Mouse (Mus musculus): ENCODE results near the gene Kifc1. TPM values are rescaled to one million over a fixed set of nuclear protein-coding genes. Genes with fewer than 3 reads are reported as not detected.
A peak's percentile ranks its signal among the peaks of the same experiment; 100 is the strongest.

Kifc1 gene
- total and polyA plus RNA-seq, 2 experiments: 0.18 to 0.20 TPM

- H3K9ac ChIP-seq (ENCODE audit: low read depth, low read length): no peak overlapping the region
- 55% methylated on average over 21 of the region's 21 CpGs for WGBS
- H3K36me3 ChIP-seq (ENCODE audit: control insufficient read depth, insufficient read depth, low read length): 0 out of 2 replicates have a peak, but pooled peaks cover 2% of the 10 kb centered on the region
- H3K4me1 ChIP-seq (ENCODE audit: control insufficient read depth, insufficient read depth, low read length): peaks cover 3% of the 10 kb centered on the region
- no peak for DNase-seq (ENCODE audit: extremely low read depth, low read depth, low spot score)
- H3K79me2 ChIP-seq (ENCODE audit: control insufficient read depth, insufficient read depth, low read length): peaks cover 11% of the 10 kb centered on the region; the same call in 1 of the 2 replicates
- H3K27me3 ChIP-seq (ENCODE audit: control insufficient read depth, insufficient read depth, low read length): no peaks in the 10 kb centered on the region
- no peak overlapping the region for H3K27ac ChIP-seq (replicated peaks; ENCODE audit: insufficient read depth, low read depth, low read length)
- TF ChIP-seq CTCF (IDR thresholded peaks at IDR 0.05; ENCODE audit: low read depth, low read length): no peak
- TF ChIP-seq POLR2A (IDR thresholded peaks at IDR 0.05; ENCODE audit: extremely low read depth, insufficient read depth, low read length): no peak
- peak overlapping the region; percentile 68 for H3K4me3 ChIP-seq (ENCODE audit: insufficient read depth, low read depth, low read length)
These were observed 37.9 kb upstream of the Kifc1 start for GRCm38 (mm10) chr17:33928251-33928947.

GRCm38 (mm10) chr17:33926207-33926932 lies 35.9 kb upstream of the Kifc1 start:
- H3K4me1 ChIP-seq (ENCODE audit: control insufficient read depth, insufficient read depth, low read length): no peaks in the 10 kb centered on the region; the same call in 1 of the 2 replicates
- 0 out of 2 replicates have a peak, but pooled peaks cover 2% of the 10 kb centered on the region for H3K36me3 ChIP-seq (ENCODE audit: control insufficient read depth, insufficient read depth, low read length)
- H3K27me3 ChIP-seq (ENCODE audit: control insufficient read depth, insufficient read depth, low read length): no peaks in the 10 kb centered on the region
- peak; percentile 48 for TF ChIP-seq CTCF (IDR thresholded peaks at IDR 0.05; ENCODE audit: low read depth, low read length)
- no peak for TF ChIP-seq POLR2A (IDR thresholded peaks at IDR 0.05; ENCODE audit: extremely low read depth, insufficient read depth, low read length)
- H3K9ac ChIP-seq (ENCODE audit: low read depth, low read length): no peak overlapping the region
- no peak overlapping the region for H3K27ac ChIP-seq (replicated peaks; ENCODE audit: insufficient read depth, low read depth, low read length)
- 88% methylated on average over 17 of the region's 17 CpGs for WGBS
- H3K79me2 ChIP-seq (ENCODE audit: control insufficient read depth, insufficient read depth, low read length): peaks cover 11% of the 10 kb centered on the region; the same call in 1 of the 2 replicates
- DNase-seq (ENCODE audit: extremely low read depth, low read depth, low spot score): no peak
- H3K4me3 ChIP-seq (ENCODE audit: insufficient read depth, low read depth, low read length): no peak overlapping the region

GRCm38 (mm10) chr17:33925406-33926116 lies 35.1 kb upstream of the Kifc1 start:
- Histone ChIP-seq H3K79me2 (ENCODE audit: control insufficient read depth, insufficient read depth, low read length) (peaks cover 11% of the 10 kb centered on the region; the same call in 1 of the 2 replicates), H3K27ac (replicated peaks; ENCODE audit: insufficient read depth, low read depth, low read length) (no peak overlapping the region), H3K4me1 (ENCODE audit: control insufficient read depth, insufficient read depth, low read length) (no peaks in the 10 kb centered on the region; the same call in none of the 2 replicates), H3K4me3 (ENCODE audit: insufficient read depth, low read depth, low read length) (no peak overlapping the region), H3K27me3 (ENCODE audit: control insufficient read depth, insufficient read depth, low read length) (no peaks in the 10 kb centered on the region), H3K36me3 (ENCODE audit: control insufficient read depth, insufficient read depth, low read length) (0 out of 2 replicates have a peak, but pooled peaks cover 2% of the 10 kb centered on the region), H3K9ac (ENCODE audit: low read depth, low read length) (no peak overlapping the region)
- TF ChIP-seq CTCF (IDR thresholded peaks at IDR 0.05; ENCODE audit: low read depth, low read length) (0 out of 2 replicates have a peak, but pooled peaks have one; percentile 8), POLR2A (IDR thresholded peaks at IDR 0.05; ENCODE audit: extremely low read depth, insufficient read depth, low read length) (no peak)
- 93% methylated on average over 21 of the region's 21 CpGs for WGBS
- no peak for DNase-seq (ENCODE audit: extremely low read depth, low read depth, low spot score)

- H3K27ac ChIP-seq (replicated peaks; ENCODE audit: insufficient read depth, low read depth, low read length): no peak overlapping the region
- no peak overlapping the region for H3K9ac ChIP-seq (ENCODE audit: low read depth, low read length)
- DNase-seq (ENCODE audit: extremely low read depth, low read depth, low spot score): no peak
- 0 out of 2 replicates have a peak, but pooled peaks cover 2% of the 10 kb centered on the region for H3K36me3 ChIP-seq (ENCODE audit: control insufficient read depth, insufficient read depth, low read length)
- peaks cover 11% of the 10 kb centered on the region; the same call in 1 of the 2 replicates for H3K79me2 ChIP-seq (ENCODE audit: control insufficient read depth, insufficient read depth, low read length)
- H3K4me3 ChIP-seq (ENCODE audit: insufficient read depth, low read depth, low read length): no peak overlapping the region
- no peak for TF ChIP-seq POLR2A (IDR thresholded peaks at IDR 0.05; ENCODE audit: extremely low read depth, insufficient read depth, low read length)
- peak; percentile 59 for TF ChIP-seq CTCF (IDR thresholded peaks at IDR 0.05; ENCODE audit: low read depth, low read length)
- WGBS: 93% methylated on average over 10 of the region's 10 CpGs
- no peaks in the 10 kb centered on the region for H3K27me3 ChIP-seq (ENCODE audit: control insufficient read depth, insufficient read depth, low read length)
- H3K4me1 ChIP-seq (ENCODE audit: control insufficient read depth, insufficient read depth, low read length): no peaks in the 10 kb centered on the region; the same call in none of the 2 replicates
These were observed 34.3 kb upstream of the Kifc1 start for GRCm38 (mm10) chr17:33924577-33925283.

- Histone ChIP-seq H3K4me3 (ENCODE audit: insufficient read depth, low read depth, low read length) (no peak overlapping the region), H3K9ac (ENCODE audit: low read depth, low read length) (no peak overlapping the region), H3K27me3 (ENCODE audit: control insufficient read depth, insufficient read depth, low read length) (no peaks in the 10 kb centered on the region), H3K36me3 (ENCODE audit: control insufficient read depth, insufficient read depth, low read length) (no peaks in the 10 kb centered on the region), H3K79me2 (ENCODE audit: control insufficient read depth, insufficient read depth, low read length) (peaks cover 9% of the 10 kb centered on the region; the same call in 1 of the 2 replicates), H3K27ac (replicated peaks; ENCODE audit: insufficient read depth, low read depth, low read length) (no peak overlapping the region), H3K4me1 (ENCODE audit: control insufficient read depth, insufficient read depth, low read length) (peaks cover 11% of the 10 kb centered on the region)
- DNase-seq (ENCODE audit: extremely low read depth, low read depth, low spot score): no peak
- TF ChIP-seq CTCF (IDR thresholded peaks at IDR 0.05; ENCODE audit: low read depth, low read length) (no peak), POLR2A (IDR thresholded peaks at IDR 0.05; ENCODE audit: extremely low read depth, insufficient read depth, low read length) (no peak)
- 86% methylated on average over 7 of the region's 7 CpGs for WGBS
These were observed 30.9 kb upstream of the Kifc1 start for GRCm38 (mm10) chr17:33921361-33921760.
